Mouse (Mus musculus) spleen, adult 2 months (tissue): ENCODE results near the gene Lrrc27. TPM values are rescaled to one million over a fixed set of nuclear protein-coding genes. Genes with fewer than 3 reads are reported as not detected.
A peak's percentile ranks its signal among the peaks of the same experiment; 100 is the strongest.

ENCODE experiments used
- DNase-seq, 2 experiments: peaks; one replicate each; pipeline versions ENCODE4 v3.0.0 to v3.0.0-alpha.2; 2012 to 2021; ENCODE audit warnings: low spot score in 2 of 2, low read depth in 1 of 2
- H3K27ac ChIP-seq: fragments of 200-500 bp; 2 replicates; pipeline ENCODE4 v1.5.1; 2012; ENCODE audit warnings: low read length, inconsistent platforms; ENCODE audit not compliant: insufficient read depth
- H3K27me3 ChIP-seq: fragments of 200-500 bp; 2 replicates; pipeline ENCODE4 v1.6.1; 2012; ENCODE audit warnings: mild to moderate bottlenecking, moderate library complexity, low read length, inconsistent platforms; ENCODE audit not compliant: control insufficient read depth, insufficient read depth
- H3K36me3 ChIP-seq: fragments of 200-500 bp; 2 replicates; pipeline ENCODE4 v1.6.1; 2012; ENCODE audit warnings: mild to moderate bottlenecking, low read length, inconsistent platforms; ENCODE audit not compliant: control insufficient read depth, insufficient read depth
- H3K4me1 ChIP-seq: fragments of 200-500 bp; 2 replicates; pipeline ENCODE4 v1.6.1; 2011; ENCODE audit warnings: inconsistent platforms; ENCODE audit not compliant: control insufficient read depth, insufficient read depth, insufficient read length
- H3K4me3 ChIP-seq: fragments of 200-500 bp; 2 replicates; pipeline ENCODE4 v1.5.1; 2011; ENCODE audit warnings: mild to moderate bottlenecking, inconsistent platforms; ENCODE audit not compliant: insufficient read depth, insufficient read length; ENCODE audit errors: extremely low read depth
- CTCF ChIP-seq: fragments of 200-500 bp; IDR thresholded peaks from 2 replicates; pipeline ENCODE4 v1.5.1; 2011; ENCODE audit warnings: mild to moderate bottlenecking, inconsistent platforms; ENCODE audit not compliant: insufficient read depth, insufficient read length, insufficient replicate concordance; ENCODE audit errors: extremely low read depth
- POLR2A ChIP-seq: fragments of 200-500 bp; IDR thresholded peaks from 2 replicates; pipeline ENCODE4 v1.6.1; 2011; ENCODE audit warnings: low read depth, low read length, inconsistent platforms
- WGBS: fragments of 180-500 bp; shearing (Covaris S2); methylation state at CpG from one replicate; pipeline ENCODE4 v1.1.7; 2018; 5-methylcytosine and 5-hydroxymethylcytosine counted together
- polyA plus RNA-seq: library from polyadenylated mRNA; depleted of rRNA; stranded (reverse); fragments of >200 nt; gene quantifications from 2 replicates; pipeline ENCODE4 v1.2.3, GENCODE M21; 2012

The Lrrc27 gene
- polyA plus RNA-seq, 1 experiment, result 1.8 TPM

GRCm38 (mm10) chr7:139270738-139271137 lies 58.0 kb downstream of the Lrrc27 start:
- Histone ChIP-seq H3K4me1 (peaks cover 5% of the 10 kb centered on the region; the same call in 1 of the 2 replicates), H3K27ac (no peak overlapping the region), H3K4me3 (no peak overlapping the region), H3K36me3 (no peaks in the 10 kb centered on the region), H3K27me3 (no peaks in the 10 kb centered on the region)
- no peak for DNase-seq
- TF ChIP-seq POLR2A, result no peak
- no peak for TF ChIP-seq CTCF
- WGBS, result 77% methylated on average over 1 of the region's 1 CpGs

DNA sequence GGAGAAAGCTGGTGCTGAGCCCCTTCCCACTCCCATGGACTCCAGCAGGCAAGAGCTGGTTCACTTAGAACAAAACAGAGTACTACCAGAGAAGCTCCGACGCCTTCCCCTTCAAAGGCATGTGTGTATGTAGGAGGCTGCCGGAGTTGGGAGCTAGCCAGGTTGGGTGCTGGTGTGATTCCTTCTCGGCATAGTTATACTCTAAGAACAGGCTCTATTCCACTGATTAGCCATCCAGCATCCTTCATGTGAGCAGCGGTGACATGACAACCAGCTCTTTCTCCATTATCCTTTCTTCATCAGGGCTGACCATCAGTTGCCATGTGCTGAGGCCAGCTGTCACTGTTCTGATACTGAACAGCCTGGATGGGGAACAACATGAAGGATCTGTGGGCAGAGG lies 59.1 kb downstream of the Lrrc27 start:
- WGBS, result 90% methylated on average over 5 of the region's 5 CpGs
- no peak for TF ChIP-seq CTCF
- no peak for TF ChIP-seq POLR2A
- DNase-seq, result no peak
- Histone ChIP-seq H3K4me1 (peaks cover 5% of the 10 kb centered on the region; the same call in 1 of the 2 replicates), H3K4me3 (no peak overlapping the region), H3K36me3 (no peaks in the 10 kb centered on the region), H3K27ac (no peak overlapping the region), H3K27me3 (no peaks in the 10 kb centered on the region)

DNA sequence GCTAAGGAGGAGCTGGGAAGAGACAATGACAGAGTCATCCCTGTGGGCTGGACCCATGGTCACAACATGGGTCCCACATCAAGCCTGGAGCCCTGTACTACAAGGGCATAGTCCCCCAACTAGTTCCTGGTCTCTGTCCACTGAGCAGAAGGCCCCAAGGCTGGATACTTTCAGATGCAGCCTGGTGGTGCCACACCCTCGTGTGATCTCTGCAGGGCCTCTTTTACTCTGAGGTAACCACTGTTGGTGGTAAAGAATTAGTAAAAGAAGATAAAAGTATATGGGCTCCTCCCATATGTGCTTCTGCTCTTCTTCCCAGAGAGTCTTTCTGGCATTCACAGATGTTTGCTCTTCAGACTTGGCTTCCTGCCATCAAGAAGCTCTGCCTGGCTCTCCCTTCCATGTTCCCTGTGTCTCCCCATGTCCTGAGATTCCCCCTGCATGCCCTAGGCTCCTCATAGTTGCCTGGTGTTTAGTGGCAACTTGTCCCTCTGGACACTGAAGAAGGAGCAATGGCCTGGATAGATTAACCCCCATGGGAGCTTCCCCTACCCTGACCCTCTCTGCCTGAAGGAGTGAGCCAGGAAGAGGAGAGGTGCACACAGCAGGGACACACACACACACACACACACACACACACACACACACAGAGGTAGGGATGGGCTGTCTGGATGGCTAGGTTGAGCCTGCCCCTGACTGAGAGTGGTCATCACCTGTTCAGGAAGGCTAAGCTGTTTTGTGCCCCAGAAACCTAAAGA lies 60.0 kb downstream of the Lrrc27 start:
- Histone ChIP-seq H3K36me3 (no peaks in the 10 kb centered on the region), H3K27me3 (no peaks in the 10 kb centered on the region), H3K27ac (peak overlapping the region; percentile 46), H3K4me1 (peaks cover 5% of the 10 kb centered on the region; the same call in 1 of the 2 replicates), H3K4me3 (no peak overlapping the region)
- TF ChIP-seq POLR2A, result no peak
- TF ChIP-seq CTCF, result no peak
- no peak for DNase-seq
- WGBS, result 12% methylated on average over 1 of the region's 1 CpGs

- TF ChIP-seq CTCF (no peak), POLR2A (no peak)
- H3K4me3 ChIP-seq, result no peak overlapping the region
- DNase-seq, result no peak
- WGBS, result 14% methylated on average over 2 of the region's 2 CpGs
- H3K27me3 ChIP-seq, result no peaks in the 10 kb centered on the region
- H3K27ac ChIP-seq, result peak overlapping the region; percentile 46
- H3K36me3 ChIP-seq, result no peaks in the 10 kb centered on the region
- H3K4me1 ChIP-seq, result peaks cover 5% of the 10 kb centered on the region; the same call in 1 of the 2 replicates
Measured at GRCm38 (mm10) chr7:139273397-139273719, 60.6 kb downstream of the Lrrc27 start.

DNA sequence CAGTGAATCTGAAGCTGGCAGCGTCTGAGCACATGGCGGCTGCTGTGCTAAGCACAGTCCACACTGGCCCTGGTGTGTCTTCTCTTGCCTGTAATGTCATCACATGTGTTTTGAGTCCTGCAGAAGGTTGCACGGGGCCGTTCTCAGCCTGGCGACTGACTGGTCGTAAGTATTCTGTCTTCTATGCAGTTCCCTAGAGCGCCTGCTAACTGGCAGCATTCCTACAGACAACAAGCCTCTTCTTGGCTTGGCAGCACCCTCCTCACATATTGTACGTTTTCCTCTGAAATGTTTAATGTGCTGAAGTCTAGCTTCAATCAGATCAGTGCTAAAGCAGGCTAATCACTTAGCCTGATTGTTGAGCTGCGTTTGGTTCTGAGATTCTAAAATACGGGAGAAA lies 62.8 kb downstream of the Lrrc27 start:
- no peak for TF ChIP-seq POLR2A
- no peak for TF ChIP-seq CTCF
- H3K4me1 ChIP-seq, result peaks cover 5% of the 10 kb centered on the region; the same call in 1 of the 2 replicates
- no peak overlapping the region for H3K27ac ChIP-seq
- WGBS, result 81% methylated on average over 10 of the region's 10 CpGs
- no peak overlapping the region for H3K4me3 ChIP-seq
- DNase-seq, result no peak
- H3K36me3 ChIP-seq, result no peaks in the 10 kb centered on the region
- no peaks in the 10 kb centered on the region for H3K27me3 ChIP-seq

DNA sequence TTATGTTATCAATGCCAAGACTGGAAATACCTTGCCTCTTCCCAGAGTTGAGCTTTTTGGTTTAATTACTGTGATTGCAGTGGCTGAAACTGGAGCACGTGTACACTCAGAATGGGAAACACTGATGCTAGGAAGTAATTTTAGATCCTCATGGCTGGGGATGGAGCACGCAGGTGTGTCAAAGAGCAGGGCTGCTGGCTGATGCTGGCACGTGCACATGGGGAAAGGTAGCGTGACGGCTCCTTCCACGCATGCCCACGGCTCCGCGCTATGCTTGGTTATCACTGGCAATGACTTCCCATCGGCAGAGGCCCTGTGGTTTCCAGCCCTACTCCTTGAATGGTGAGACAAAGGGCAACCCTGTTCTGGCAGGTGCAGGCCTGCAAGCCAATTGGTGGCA lies 63.4 kb downstream of the Lrrc27 start:
- Histone ChIP-seq H3K27me3 (no peaks in the 10 kb centered on the region), H3K4me1 (peaks cover 5% of the 10 kb centered on the region; the same call in 1 of the 2 replicates), H3K4me3 (no peak overlapping the region), H3K36me3 (no peaks in the 10 kb centered on the region), H3K27ac (no peak overlapping the region)
- no peak for TF ChIP-seq POLR2A
- no peak for TF ChIP-seq CTCF
- WGBS, result 92% methylated on average over 10 of the region's 10 CpGs
- DNase-seq, result no peak

- 91% methylated on average over 7 of the region's 7 CpGs for WGBS
- Histone ChIP-seq H3K36me3 (no peaks in the 10 kb centered on the region), H3K4me1 (peaks cover 5% of the 10 kb centered on the region; the same call in 1 of the 2 replicates), H3K4me3 (no peak overlapping the region), H3K27me3 (no peaks in the 10 kb centered on the region), H3K27ac (no peak overlapping the region)
- no peak for TF ChIP-seq POLR2A
- no peak for TF ChIP-seq CTCF
- no peak for DNase-seq
Measured at GRCm38 (mm10) chr7:139277536-139277935, 64.7 kb downstream of the Lrrc27 start.
